Mouse (Mus musculus) urinary bladder, postnatal 14 days (tissue): ENCODE measurements around the gene Pym1.

Source experiments
- DNase-seq: peaks from one replicate; pipeline ENCODE4 v3.0.0; 2021; ENCODE audit warnings: low spot score

Gene Pym1

DNA sequence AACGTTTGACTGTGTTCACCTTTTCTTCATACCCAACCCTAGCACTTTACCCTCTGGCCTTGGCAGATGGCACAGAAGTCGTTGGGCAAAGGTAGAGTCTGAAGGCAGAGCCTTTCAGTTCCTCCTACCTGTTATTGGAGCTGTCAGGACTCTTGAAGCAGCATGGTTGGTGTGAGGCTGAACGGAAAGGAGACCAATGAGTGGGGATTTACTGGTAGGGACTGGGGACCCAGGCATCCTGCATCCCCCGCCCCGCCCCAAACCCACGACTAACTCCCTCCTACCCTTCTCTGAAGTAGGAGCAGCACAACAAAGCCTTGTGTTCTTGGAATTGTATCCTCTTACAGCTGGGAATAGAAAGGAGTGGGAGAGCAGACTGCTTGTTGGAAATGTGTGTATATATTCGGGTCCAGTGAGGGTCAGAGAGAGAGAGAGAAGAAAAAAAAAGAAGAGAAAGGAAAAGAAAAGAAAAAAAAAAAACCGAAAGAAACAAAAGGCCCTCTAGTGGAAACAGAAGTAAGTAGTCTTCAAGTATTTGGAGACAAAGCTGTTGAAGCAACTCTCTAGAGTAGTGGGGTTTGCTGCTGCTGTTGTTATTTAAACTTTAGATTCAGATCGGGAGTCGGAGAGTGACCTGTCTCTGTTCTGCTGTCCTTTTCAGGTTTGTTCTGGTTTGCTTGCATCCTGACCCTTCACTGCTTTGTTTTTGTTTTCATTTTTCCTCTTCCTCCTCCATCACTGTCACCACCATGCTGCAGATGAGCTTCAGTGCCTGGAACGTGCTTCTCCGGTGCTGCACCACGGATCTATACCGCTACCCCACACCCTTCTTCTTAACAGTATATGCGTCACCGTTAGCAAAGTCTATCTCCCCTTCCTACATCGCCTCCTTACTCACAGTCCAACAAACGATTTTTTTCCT is 2.7 kb upstream of the Pym1 start, which contains the start of gene Dgka:
Gene Dgka (minus strand): TSS at position 176 of the 922 bp plus-strand sequence.
- no peak for DNase-seq

DNA sequence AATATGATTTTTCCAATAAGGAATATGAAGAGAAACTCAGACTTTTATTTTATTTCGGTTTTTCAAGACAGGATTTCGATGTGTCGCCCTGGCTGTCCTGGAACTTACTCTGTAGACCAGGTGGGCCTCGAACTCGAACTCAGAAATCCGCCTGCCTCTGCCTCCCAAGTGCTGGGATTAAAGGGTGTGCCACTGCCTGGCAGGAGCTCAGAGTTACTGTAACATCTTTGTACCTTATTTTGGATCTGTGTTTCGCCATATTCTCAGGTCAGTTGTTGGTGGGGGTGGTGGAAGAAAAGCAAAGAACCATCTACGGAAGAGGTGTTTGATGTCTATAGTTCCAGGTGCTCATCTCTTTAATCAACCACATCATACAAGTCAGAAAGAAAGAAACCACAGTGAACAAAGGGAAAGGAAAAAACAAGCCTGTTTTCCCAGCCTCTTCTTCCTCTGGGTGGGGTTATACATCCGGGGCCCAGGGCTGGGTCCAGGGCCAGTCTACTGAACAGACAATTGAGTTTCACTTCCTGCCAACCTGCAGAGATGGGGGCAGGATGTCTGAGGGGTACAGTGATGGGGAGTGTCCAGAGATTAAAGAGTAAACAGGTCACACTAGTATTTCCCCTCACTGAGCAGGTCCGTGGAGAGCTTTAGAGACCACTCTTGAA is 1.6 kb upstream of the Pym1 start:
- no peak for DNase-seq

DNA sequence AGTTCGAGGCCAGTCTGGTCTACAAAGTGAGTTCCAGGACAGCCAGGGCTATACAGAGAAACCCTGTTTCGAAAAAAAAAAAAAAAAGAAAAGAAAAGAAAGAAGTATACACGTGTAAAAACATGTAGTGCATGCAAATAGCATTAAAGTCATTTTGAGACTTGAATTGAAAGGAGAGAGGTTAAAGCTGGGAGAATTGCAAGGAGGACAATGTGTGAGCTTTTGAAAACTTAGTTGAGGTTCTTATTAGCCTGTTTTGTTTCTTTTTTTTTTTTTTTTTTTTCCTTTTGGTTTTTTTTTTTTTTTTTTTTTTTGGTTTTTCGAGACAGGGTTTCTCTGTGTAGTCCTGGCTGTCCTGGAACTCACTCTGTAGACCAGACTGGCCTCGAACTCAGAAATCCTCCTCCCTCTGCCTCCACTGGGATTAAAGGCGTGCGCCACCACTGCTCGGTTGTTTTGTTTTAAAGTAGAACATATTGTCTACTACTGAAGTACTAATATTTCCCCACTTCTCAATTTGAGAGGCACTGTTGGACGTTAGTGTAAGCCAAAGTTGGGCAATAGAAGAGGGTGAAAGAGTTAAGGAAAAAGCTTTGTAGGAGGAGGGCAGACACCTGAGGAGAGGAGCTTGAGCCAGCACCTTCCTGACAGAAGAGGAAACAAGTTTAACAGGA is 580 bp upstream of the Pym1 start:
- no peak for DNase-seq

DNA sequence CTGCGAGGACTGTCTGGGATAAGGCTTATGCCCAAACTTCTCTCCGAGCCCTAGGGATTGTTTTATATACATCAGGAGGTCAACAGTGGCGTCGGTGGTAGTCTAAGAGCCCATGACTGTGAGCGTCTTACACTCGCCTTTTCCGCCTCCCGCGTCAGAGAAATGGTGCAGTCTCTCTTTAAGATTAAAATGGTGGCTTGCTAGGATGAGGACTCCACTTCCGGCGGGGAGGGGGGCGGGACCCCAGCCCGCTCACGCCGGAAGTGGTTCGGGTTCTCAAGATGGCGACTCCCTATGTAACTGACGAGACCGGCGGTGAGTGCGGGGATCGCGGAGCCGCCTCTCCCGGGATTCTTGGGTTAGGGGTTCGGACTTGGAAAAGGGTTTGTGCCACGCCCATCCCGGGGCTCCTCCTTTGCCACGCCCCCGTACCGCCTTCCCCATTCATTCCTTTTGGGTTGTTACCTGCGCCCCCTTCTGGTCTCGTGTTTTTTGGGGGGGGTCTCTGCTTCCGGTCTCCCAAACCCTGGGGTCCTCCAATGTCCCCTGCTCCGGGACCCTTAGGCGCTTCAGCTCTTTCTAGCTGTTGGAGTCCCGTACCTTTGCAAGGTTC is 669 bp downstream of the Pym1 start:
- DNase-seq: peak; percentile 76

DNA sequence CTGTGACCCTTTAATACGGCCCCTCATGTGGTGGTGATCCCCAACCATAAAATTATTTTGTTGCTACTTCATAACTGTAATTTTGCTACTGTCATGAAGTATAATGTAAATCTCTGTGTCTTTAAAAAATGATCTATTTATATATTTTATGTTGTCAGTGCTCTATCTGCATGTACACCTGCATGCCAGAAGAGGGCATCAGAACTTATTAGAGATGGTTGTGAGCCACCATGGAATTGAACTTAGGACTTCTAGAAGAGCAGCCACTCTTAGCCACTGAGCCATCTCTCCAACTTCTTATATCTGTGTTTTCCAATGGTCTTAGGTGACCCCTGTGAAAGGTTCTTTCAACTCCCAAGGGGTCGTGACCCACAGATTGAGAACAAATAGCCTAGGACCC is 25.2 kb downstream of the Pym1 start:
- no peak for DNase-seq

DNA sequence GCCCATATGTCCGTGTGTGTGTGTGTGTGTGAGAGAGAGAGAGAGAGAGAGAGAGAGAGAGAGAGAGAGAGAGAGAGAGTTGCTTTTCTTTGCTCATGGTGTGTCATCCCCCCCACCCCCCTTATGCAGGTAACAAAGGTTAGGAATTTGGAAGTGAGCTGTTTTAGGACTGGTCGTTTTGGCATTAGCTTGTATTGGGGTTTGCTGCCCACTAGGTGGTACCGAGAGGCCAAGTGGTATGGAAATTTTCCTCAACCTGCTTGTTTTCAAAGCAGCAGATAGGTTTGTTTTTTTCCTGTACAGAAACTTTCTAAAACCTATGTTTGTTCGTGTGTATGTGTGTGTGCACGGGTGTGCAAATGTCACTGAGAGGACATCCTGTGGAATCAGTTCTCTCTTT is 26.0 kb downstream of the Pym1 start:
- no peak for DNase-seq

DNA sequence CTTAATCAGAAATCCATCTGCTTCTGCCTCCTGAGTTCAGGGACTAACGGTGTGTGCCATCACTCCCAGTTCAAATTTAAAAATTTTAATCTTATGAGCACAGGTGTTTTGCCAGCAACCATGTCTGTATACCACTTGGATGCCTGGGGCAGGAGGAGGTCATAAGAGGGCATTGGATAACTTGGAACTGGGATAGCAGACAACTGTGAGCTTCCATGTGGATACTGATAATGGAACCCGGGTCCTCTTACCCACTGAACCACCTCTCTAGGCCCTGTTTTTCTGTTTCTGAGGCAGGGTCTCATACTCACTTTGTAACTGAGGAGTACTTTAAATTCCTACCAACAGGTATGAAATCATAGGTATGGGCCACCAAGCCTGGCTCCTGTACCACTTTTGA is 30.8 kb downstream of the Pym1 start:
- no peak for DNase-seq

DNA sequence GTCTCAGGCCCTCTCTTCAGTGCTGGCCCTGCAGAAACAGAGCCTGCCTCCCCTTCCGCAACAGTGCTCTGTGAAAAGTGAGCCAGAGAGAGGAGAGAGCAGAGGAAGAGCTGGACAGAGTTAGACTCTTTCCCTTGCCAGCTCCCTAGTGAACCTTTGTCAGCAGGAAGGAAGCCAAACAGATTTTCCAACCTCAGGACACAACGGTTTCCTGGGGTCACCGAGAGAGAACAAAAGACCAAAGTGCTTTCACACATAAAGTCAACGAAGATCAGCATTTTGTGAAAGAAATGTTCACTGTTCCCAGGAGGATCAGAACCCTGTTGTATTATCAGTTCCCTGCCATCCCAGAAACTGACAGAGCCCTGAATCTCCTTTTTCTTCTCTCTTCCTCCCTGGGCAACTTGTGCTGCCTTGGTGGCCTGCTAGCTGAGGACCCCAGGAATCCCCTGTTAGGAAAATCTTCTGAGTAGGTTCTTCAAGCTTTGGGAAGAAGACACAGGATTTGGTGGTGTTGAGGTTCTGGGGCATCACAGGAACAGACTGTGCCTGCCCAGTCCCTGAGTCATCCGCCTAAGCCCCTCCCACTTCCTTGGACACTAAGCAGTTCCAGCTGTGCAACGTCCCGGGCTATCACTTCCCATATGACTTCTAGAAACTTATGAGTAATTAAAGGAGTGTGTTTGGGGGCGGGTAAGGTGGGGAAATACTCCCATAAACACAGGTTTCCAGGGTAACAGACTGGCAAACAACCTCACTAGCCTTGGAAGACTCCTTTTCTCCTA is 31.5 kb downstream of the Pym1 start:
- DNase-seq: peak; percentile 88

DNA sequence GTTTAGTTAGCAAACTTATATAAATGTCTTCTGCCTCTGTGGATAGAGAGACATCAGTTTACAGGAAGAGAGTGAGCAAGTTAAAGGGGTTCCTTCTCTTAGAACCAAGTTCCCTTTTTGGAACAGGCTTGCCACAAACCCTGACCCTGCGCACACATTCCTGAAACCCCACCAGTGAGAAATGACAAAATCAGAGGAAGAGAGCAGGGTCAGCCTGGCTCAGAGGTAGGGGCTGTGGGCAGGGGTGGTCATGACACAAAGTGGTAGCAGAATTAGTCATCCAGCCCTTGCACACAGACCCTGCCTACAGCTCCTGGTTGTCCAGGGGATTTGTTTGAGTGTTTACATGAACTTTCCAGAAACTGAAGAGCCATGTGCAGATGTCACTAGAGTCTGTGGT is 32.5 kb downstream of the Pym1 start:
- DNase-seq: no peak

DNA sequence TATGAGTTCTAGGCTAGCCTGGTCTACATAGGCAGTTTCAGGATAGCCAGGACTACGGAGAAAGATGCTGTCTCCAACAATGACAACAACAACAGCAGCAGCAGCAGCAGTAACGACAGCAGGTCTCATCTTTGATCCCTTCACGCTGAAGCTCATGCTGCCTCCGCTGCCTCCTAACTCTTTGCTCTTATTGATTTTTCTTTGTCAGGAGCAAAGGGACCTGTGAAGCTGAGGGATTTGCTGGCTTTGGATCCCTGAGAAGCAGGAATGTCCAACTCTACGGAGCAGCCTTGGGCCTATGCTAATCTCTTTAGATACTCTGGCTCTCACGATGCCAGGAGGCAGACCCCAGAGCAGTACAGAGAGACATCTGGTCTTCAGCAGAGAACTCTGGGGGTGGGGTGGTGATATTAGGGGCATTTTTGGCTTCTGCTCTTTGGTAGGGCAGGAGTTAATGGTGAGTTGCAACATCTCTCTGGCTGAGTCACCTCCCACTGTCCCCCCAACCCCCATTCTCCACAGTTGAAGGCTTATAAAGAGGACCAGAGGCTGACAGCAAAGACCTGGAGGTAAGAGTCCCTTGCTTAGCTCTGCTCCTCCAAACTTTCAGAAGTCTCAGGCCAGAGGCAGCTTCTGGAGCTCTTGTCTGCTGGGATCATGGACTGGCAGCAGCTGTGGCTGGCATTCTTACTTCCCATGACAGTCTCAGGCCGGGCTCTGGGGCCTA is 42.9 kb downstream of the Pym1 start, which contains the start of gene Mmp19:
Gene Mmp19 (plus strand): TSS at position 513 of the 727 bp plus-strand sequence.
- peak; percentile 38 for DNase-seq

DNA sequence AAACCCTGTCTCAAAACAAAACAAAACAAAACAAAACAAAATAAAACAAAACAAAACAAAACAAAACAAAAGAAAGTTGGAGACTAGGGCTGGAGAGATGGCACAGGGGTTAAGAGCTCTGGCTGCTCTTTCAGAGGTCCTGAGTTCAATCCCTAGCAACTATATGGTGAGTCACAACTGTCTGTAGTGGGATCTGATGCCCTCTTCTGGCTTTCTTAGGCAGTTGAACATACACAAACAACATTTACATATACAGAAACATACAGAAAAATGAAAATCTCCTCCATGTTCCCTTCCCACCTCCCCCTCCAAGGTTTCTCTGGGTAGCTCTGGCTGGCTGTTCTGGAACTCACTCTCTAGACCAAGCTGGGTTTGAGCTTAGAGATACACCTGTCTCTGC is 44.4 kb downstream of the Pym1 start:
- DNase-seq: no peak

DNA sequence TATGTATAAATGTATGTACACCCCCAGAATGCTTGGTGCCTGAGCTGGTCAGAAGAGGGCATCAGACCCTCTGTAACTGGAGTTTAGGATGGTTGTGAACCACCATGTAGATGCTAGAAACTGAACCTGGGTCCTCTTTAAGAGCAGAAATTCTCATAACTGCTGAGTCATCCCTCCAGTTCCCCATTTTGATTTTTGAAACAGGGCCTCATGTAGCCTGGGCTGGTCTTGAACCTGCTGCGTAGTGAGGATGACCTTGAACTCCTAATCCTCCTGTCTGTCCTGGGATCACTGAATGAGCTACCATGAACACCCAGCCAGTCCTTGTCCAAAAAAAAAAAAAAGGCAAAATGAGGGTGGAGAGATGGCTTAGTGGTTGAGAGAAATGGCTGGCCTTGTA is 45.6 kb downstream of the Pym1 start:
- DNase-seq: no peak

DNA sequence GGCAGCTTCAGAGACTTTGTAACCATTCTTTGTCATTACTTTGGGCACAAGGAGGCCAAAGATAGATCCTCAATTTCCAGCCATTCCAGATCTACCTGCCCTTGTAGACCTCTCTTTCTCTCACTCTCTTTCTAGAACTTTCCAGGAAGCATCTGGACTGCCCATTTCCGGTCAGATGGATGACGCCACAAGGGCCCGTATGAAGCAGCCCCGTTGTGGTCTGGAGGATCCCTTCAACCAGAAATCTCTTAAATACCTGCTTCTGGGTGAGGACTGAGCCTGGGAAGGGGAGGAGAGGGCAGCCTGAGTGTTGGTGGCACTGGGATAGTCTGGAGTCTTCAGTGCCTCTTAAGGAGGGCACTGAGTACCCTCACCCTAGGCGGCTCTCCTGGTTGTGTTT is 46.7 kb downstream of the Pym1 start:
- no peak for DNase-seq

DNA sequence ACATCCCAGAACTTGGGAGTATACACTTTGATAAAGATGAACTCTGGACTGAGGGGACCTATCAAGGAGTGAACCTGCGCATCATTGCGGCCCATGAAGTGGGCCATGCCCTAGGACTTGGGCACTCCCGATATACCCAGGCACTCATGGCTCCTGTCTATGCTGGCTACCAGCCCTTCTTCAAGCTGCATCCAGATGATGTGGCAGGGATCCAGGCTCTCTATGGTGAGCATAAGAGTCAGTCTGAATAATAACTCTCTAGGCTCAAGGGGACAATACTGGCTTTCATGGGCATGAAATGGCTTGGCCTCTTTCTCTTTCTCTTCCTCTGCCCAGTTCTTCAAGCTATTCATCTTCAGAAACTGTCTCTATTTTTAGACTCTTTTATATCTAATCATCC is 47.9 kb downstream of the Pym1 start:
- DNase-seq: no peak

DNA sequence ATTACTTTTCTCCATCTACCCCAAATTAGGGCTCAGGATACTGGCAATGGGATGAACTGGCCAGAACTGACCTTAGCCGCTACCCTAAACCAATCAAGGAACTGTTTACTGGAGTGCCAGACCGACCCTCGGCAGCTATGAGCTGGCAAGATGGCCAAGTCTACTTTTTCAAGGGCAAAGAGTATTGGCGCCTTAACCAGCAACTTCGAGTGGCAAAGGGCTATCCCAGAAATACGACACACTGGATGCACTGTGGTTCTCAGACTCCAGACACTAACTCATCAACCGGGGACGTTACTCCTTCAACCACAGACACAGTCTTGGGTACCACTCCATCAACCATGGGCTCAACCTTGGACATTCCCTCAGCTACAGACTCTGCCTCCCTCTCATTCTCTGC is 51.0 kb downstream of the Pym1 start:
- no peak for DNase-seq

DNA sequence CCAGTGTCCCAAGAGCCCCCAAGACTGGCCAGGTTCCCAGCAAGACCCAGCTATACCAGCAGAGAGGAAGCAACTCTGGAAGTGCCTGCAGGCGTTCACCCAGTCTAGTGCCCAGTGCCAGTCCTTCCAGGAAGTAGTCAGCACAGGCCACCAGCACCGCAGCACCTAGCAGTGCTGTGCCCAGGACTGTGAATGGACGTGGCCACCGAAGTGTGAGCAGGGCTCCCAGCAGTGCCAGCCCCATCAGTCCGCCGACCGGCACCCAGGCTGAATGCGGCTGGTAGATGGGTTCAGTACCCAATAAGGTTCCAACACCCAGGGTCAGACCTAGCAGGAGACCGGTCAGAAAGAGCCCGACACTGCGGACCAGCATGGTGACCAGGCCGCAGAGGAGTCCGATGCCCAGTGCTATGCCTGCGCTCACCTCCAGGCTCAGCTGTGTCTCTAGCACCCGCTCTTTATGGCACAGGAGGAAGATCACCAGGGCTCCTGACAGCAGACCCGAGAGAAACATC is 54.3 kb downstream of the Pym1 start:
- no peak for DNase-seq

DNA sequence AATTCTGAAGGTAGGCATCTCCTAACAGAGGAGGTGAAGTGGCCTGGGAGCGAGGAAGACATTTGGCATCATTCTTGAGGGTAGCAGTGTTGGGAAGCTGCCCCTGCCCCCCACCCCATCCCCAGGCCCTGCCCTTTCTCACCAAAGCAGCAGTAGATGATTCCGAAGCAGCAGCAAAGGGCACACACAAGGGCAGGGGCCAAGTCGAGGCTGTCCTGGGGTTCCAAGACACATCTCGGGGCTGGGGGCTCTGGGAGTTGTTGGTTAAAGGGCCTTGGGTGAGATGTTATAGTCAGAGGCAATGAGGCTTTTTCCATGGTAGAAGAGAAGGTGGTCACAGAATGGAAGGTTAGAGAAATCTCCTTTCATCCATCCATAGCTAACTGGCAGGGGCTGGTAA is 55.3 kb downstream of the Pym1 start:
- no peak for DNase-seq

DNA sequence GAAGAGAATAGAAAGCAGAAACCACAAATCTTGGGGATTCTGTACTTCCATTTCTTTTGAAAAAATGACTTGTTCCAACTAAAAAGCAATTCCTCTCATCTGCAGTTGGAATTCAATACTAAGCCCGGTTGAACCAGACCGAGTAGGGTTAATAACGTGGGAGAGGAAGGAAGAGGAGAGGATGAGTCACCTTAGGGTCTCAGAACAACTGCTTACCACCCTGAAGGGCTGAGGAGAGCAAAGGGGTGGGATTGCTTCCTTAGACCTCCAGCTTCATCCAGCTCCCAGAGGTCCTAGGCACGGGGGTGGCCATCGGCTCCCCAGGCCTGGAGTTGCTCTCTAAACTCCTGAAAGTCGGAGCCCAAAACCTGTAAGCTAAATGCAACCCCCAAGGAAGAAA is 55.7 kb downstream of the Pym1 start:
- no peak for DNase-seq

DNA sequence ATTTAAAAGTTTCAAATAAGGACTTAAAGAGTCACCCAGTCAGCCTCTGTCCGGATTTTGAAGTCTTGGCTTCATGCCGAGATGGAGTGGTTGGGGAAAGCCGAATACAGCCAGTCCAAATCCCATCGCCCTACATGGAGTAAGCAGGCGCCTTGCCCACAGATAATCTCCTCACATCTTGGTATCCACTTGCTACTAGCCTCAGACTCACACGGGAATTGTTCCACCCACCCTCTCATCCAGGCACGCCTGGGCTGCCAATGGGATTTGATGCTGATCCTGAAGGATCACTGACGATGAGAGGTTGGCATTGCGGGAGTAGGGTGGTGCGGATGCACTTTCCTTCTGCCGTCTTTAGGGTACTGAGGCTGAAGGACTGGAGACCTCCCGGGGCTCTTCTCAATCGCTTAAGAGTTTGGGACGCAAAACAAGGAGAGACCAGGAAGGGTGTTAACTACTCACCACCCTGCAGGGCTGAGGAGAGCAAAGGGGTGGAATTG is 56.1 kb downstream of the Pym1 start, which contains the start of gene Dnajc14:
Gene Dnajc14 (plus strand): TSS at position 292 of the 500 bp plus-strand sequence.
- peak; percentile 70 for DNase-seq
